Mouse (Mus musculus) heart, embryonic 11.5 days (tissue): Measurements from ENCODE around the gene Tstd3. TPM values are rescaled to one million over a fixed set of nuclear protein-coding genes. Genes with fewer than 3 reads are reported as not detected.

Experiments used
- ATAC-seq: fragments of 200-750 bp; cut with Nextera tagmentation; replicated peaks from 2 replicates; pipeline ENCODE4 v1.8.0; 2017; ENCODE audit warnings: moderate library complexity; ENCODE audit not compliant: insufficient number of reproducible peaks, low FRiP score, low TSS enrichment
- H3K27ac ChIP-seq: fragments of 300-500 bp; sonication (generic); 2 replicates; pipeline ENCODE4 v1.5.1; 2014; ENCODE audit warnings: mild to moderate bottlenecking, low read depth, low read length
- H3K27me3 ChIP-seq: fragments of 300-500 bp; sonication (generic); 2 replicates; pipeline ENCODE4 v1.6.1; 2014; ENCODE audit warnings: mild to moderate bottlenecking, low read length, mixed read lengths; ENCODE audit not compliant: control insufficient read depth, insufficient read depth
- H3K36me3 ChIP-seq: fragments of 300-500 bp; sonication (generic); 2 replicates; pipeline ENCODE4 v1.6.1; 2014; ENCODE audit warnings: mild to moderate bottlenecking, low read length, moderate library complexity, mixed read lengths; ENCODE audit not compliant: control insufficient read depth, insufficient read depth
- H3K4me1 ChIP-seq: fragments of 300-500 bp; sonication (generic); 2 replicates; pipeline ENCODE4 v1.6.1; 2014; ENCODE audit warnings: low read length; ENCODE audit not compliant: control insufficient read depth, insufficient read depth
- H3K4me2 ChIP-seq: fragments of 300-500 bp; sonication (generic); 2 replicates; pipeline ENCODE4 v1.6.1; 2014; ENCODE audit warnings: mild to moderate bottlenecking, moderate library complexity
- H3K4me3 ChIP-seq: fragments of 300-500 bp; sonication (generic); 2 replicates; pipeline ENCODE4 v1.5.1; 2014; ENCODE audit warnings: low read depth, low read length
- H3K9ac ChIP-seq: fragments of 300-500 bp; sonication (generic); 2 replicates; pipeline ENCODE4 v1.6.1; 2014; ENCODE audit warnings: mild to moderate bottlenecking, low read depth, low read length, moderate library complexity
- H3K9me3 ChIP-seq: fragments of 300-500 bp; sonication (generic); replicated peaks from 2 replicates; pipeline ENCODE4 v1.6.1; 2016; ENCODE audit warnings: low read length; ENCODE audit not compliant: control insufficient read depth
- WGBS: fragments of 180-500 bp; shearing (Covaris S2); extraction: QIAGEN DNeasy Blood & Tissue Kit; methylation state at CpG from one replicate; pipeline ENCODE4 v1.1.7; 2014; ENCODE audit not compliant: insufficient replicate concordance; 5-methylcytosine and 5-hydroxymethylcytosine counted together
- polyA plus RNA-seq: library from polyadenylated mRNA; unstranded; fragments of >200 nt; fragmentation: Nextera tagmentation; extraction: Ambion mirVana; gene quantifications from 2 replicates; pipeline ENCODE4 v1.2.1, GENCODE M21; 2014

The Tstd3 gene
- polyA plus RNA-seq, result 24.4 and 26.4 TPM in 2 replicates

DNA sequence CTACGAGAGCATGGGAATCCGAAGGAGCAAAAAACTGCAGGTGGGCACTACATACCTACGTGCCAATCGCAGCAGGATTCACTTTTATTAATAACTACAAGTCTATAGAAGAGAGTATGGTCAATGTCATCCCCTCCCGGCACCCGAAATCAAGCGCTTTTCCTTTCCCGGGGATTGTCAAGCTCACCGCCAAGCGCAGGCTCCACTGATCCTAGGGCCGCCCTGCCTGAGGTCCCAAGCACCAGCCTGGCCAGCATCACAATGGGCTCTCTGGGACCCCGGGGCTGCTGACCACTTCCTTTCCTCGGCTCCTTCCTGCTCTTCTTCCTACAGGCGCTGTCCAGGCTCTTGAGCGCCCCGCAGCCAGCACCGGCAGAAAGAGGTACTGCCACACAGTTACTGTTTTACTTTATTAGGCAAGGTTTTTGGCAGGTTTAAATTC lies at the start of gene Tstd3, which contains the start of gene Usp45:
Gene Tstd3, minus strand, starts transcription at position 350 of the 442 bp plus-strand sequence.
Gene Usp45, plus strand, starts transcription at position 294 of the 442 bp plus-strand sequence.
- H3K9ac ChIP-seq, result peak within 1 kb of the TSS; percentile 81
- peak; percentile 78 for ATAC-seq
- 4% methylated on average over 17 of the region's 17 CpGs for WGBS

DNA sequence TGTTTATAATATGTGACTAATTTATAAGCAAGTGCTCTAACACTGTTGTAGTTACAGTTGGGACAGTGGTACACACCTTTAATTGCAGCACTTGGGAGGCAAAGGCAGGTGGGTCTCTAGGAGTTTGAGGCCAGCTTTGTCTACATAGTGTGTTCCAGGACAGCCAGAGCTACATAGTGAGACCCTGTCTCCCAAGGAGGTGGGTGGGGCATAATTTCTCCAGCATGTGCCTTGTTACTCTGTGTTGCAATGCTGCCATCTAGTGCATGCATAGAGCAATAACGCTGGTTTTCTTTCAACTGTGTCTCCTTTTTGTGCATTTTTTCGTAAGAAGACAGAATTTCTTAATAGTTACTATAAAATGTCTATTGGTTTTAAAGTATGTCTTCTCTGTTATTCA lies 47.0 kb upstream of the Tstd3 start:
- Histone ChIP-seq H3K4me2 (no peak overlapping the region), H3K9ac (no peak overlapping the region), H3K36me3 (0 out of 2 replicates have a peak, but pooled peaks cover 3% of the 10 kb centered on the region), H3K27ac (no peak overlapping the region), H3K4me3 (no peak overlapping the region), H3K9me3 (no peaks in the 10 kb centered on the region), H3K27me3 (no peaks in the 10 kb centered on the region), H3K4me1 (no peaks in the 10 kb centered on the region)
- 0 out of 2 replicates have a peak, but pooled peaks have one; percentile 22 for ATAC-seq
- WGBS, result 44% methylated on average over 2 of the region's 2 CpGs

More for the DNA sequence above, at the start of gene Tstd3, which contains the start of gene Usp45:
- Histone ChIP-seq H3K36me3 (no peaks in the 10 kb centered on the region), H3K4me3 (peak within 1 kb of the TSS; percentile 79), H3K9me3 (no peaks in the 10 kb centered on the region), H3K4me2 (peak within 1 kb of the TSS; percentile 73), H3K27me3 (no peaks in the 10 kb centered on the region), H3K27ac (no peak within 1 kb of the TSS), H3K4me1 (no peaks in the 10 kb centered on the region)

DNA sequence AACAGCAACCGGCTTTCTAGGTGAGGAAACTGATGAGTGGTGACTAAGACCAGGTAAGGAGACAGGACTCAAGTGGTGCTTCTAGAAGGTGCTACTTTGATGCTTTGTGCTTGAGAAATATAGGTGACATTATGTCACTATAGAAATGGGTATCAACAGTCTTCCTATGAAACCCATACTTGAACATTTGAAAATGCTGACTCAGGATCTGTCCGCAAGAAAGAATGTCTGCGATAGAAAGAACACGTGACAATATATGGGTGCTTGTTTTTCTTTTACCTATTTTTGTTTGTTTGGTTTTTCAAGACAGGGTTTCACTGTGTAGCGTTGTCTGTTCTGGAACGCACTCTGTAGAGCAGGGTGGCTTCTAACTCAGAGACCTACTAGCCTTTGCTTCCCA lies 45.6 kb upstream of the Tstd3 start:
- ATAC-seq, result no peak
- no peaks in the 10 kb centered on the region for H3K27me3 ChIP-seq
- 89% methylated on average over 6 of the region's 6 CpGs for WGBS
- H3K27ac ChIP-seq, result no peak overlapping the region
- no peaks in the 10 kb centered on the region for H3K4me1 ChIP-seq
- no peak overlapping the region for H3K4me3 ChIP-seq
- no peak overlapping the region for H3K9ac ChIP-seq
- no peaks in the 10 kb centered on the region for H3K9me3 ChIP-seq
- H3K36me3 ChIP-seq, result 0 out of 2 replicates have a peak, but pooled peaks cover 3% of the 10 kb centered on the region
- H3K4me2 ChIP-seq, result no peak overlapping the region

DNA sequence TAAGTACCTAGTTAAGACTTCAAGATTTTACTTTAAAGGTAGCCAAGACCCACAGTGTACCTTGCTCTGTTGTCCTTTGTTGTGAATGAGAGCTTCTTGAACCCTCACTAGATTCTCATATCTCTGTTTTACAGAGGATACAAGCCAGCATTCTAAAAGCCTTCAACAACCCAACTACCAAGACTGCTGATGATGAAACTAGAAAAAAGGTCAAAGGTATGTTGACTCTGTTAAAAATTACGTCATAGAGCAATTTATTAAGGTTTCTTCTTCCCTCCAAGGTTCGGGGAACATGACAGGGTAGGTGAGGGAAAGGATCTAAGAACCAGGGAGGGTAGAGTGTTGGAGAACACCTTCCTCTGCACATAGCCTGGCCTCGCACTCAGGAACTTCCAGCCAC lies 43.6 kb upstream of the Tstd3 start:
- Histone ChIP-seq H3K27me3 (no peaks in the 10 kb centered on the region), H3K4me1 (no peaks in the 10 kb centered on the region), H3K4me3 (no peak overlapping the region), H3K9ac (no peak overlapping the region), H3K36me3 (0 out of 2 replicates have a peak, but pooled peaks cover under 1% of the 10 kb centered on the region), H3K27ac (no peak overlapping the region), H3K9me3 (no peaks in the 10 kb centered on the region), H3K4me2 (no peak overlapping the region)
- WGBS, result 93% methylated on average over 3 of the region's 3 CpGs
- ATAC-seq, result no peak

DNA sequence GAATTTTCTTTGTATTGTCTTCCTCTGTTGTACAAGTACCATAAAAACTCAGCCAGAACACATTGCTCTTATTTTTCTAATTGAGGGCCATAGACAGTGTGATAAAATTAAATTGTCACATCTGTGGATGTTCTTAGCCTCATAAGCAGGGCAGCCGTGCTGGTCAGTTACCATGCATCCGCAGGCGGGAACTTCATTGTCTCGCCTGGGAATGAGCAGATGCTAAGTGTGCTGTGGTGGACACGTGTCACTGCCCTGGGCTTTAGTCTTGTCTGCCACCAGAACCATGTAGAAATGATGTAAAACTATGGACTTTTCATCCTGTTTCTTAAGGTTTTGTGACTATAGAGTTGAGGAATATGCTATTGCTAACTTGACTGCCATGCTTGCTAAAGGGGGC lies 40.2 kb upstream of the Tstd3 start:
- Histone ChIP-seq H3K9ac (no peak overlapping the region), H3K4me2 (no peak overlapping the region), H3K27me3 (no peaks in the 10 kb centered on the region), H3K27ac (no peak overlapping the region), H3K4me1 (no peaks in the 10 kb centered on the region), H3K36me3 (peaks cover 3% of the 10 kb centered on the region; the same call in 1 of the 2 replicates), H3K9me3 (no peaks in the 10 kb centered on the region), H3K4me3 (no peak overlapping the region)
- 80% methylated on average over 5 of the region's 5 CpGs for WGBS
- no peak for ATAC-seq

DNA sequence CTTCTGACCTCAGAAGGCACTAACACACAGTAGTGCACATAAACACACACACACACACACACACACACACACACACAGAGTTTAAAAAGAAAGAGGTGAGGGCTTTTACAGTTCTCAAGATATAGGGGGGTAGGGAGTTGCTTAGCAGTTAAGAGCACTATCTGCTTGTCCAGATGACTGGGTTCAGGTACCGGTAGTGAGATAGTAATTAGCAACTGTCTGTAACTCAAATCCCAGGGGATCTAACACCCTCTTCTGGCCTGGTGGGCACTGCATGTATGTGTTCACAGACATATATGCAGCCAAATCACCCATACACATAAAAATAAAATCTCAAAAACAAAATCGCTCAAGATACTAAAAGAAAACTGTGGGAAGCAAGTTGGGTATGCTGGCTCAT lies 34.6 kb upstream of the Tstd3 start:
- Histone ChIP-seq H3K4me2 (no peak overlapping the region), H3K4me3 (no peak overlapping the region), H3K27me3 (no peaks in the 10 kb centered on the region), H3K27ac (no peak overlapping the region), H3K36me3 (peaks cover 5% of the 10 kb centered on the region; the same call in 1 of the 2 replicates), H3K4me1 (no peaks in the 10 kb centered on the region), H3K9ac (no peak overlapping the region), H3K9me3 (no peaks in the 10 kb centered on the region)
- ATAC-seq, result no peak
- 78% methylated on average over 2 of the region's 2 CpGs for WGBS

DNA sequence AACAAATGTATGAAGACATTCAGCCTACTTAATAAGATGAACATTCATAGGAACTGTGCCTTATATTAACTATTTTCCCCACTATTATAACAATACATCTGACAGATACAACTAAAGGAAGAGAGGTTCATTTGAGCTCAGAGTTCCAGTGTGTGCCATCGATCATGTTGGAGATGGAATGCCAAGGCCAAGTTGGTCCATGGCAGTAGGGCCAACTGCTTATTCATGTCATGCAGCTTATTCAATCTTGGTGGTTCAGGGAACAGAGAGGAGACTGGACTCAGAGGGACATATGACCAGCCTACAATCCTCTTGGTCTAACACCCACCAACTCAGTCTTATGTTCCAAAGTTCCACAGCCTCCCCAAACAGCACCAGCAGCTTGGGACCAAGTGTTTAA lies 34.0 kb upstream of the Tstd3 start:
- no peak for ATAC-seq
- H3K9ac ChIP-seq, result no peak overlapping the region
- H3K4me2 ChIP-seq, result no peak overlapping the region
- 95% methylated on average over 1 of the region's 1 CpGs for WGBS
- H3K36me3 ChIP-seq, result peaks cover 5% of the 10 kb centered on the region; the same call in 1 of the 2 replicates
- no peaks in the 10 kb centered on the region for H3K4me1 ChIP-seq
- H3K4me3 ChIP-seq, result no peak overlapping the region
- H3K9me3 ChIP-seq, result no peaks in the 10 kb centered on the region
- H3K27me3 ChIP-seq, result no peaks in the 10 kb centered on the region
- H3K27ac ChIP-seq, result no peak overlapping the region

DNA sequence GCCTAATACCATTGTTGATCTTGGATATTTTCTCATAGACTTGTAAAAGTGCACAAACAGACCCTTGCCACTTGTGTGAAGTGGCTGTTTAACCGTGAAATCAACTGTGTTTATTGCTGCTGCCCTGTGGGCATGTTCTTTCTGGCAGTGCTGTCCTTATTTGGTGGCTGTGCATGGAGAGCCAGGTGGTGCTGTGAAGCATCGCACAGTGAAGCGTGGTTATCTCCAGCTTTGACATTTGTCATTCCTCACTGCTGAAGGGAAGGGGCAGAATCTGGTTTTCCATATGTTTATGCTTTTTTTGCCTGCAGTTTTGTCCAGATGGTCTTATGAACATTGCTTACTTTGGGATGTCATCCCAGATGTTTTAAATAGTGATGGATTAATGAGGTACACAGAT lies 26.6 kb upstream of the Tstd3 start:
- H3K4me1 ChIP-seq, result no peaks in the 10 kb centered on the region
- H3K9me3 ChIP-seq, result no peaks in the 10 kb centered on the region; the same call in 1 of the 2 replicates
- no peak overlapping the region for H3K4me3 ChIP-seq
- H3K27me3 ChIP-seq, result no peaks in the 10 kb centered on the region
- peaks cover 7% of the 10 kb centered on the region; the same call in 1 of the 2 replicates for H3K36me3 ChIP-seq
- WGBS, result 36% methylated on average over 3 of the region's 3 CpGs
- no peak overlapping the region for H3K9ac ChIP-seq
- no peak overlapping the region for H3K4me2 ChIP-seq
- no peak overlapping the region for H3K27ac ChIP-seq
- ATAC-seq, result no peak

DNA sequence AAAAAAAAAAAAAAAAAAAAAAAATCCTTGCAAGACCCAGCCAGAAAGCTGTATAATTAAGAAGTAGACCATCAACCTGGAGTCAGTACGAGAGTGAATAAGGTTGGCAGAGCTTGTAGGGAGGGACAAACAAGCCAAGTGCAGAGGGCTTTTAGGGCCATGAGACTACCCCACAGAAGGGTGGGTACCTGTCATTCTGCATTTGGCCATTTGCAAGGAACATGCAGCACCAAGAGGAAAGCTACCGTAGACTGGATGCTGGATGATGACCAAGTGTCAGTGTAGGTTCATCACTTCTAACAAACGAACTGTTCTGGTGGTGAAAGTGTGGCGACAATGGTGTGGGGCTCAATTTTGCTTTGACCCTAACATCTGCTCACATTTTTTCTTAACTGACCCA lies 22.8 kb upstream of the Tstd3 start:
- H3K4me3 ChIP-seq, result no peak overlapping the region
- H3K36me3 ChIP-seq, result peaks cover 16% of the 10 kb centered on the region
- H3K4me1 ChIP-seq, result no peaks in the 10 kb centered on the region
- H3K4me2 ChIP-seq, result no peak overlapping the region
- no peaks in the 10 kb centered on the region; the same call in 1 of the 2 replicates for H3K9me3 ChIP-seq
- WGBS, result 75% methylated on average over 4 of the region's 4 CpGs
- H3K9ac ChIP-seq, result no peak overlapping the region
- no peak for ATAC-seq
- no peaks in the 10 kb centered on the region for H3K27me3 ChIP-seq
- no peak overlapping the region for H3K27ac ChIP-seq
